Mouse (Mus musculus): ENCODE measurements around the gene Aak1.

DNA sequence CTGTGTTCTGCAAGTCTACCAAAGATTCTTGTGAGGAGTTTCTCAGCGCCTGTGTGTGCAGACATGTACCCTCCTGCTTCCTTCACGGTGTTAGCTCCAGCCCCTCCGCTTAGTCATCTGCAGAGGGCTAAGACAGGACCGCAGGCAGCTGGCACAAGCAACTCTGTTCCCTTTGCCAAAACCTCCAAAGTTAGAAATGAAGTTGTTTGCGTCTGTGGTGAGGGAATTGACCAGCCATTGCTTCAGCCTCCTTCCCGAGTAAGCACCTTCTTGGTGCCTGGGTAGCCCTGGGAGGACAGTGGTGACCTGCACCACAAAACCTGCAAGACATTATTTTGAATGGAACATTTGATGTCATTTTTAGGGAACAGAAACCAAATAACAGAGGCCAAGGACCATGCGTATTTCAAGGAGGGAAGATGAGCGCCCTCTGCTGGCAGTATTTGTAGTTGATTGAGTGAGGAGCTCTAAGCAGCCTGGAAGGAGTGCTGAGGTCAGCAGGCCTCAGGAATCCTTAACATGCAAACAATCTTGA lies 153.3 kb downstream of the Aak1 start:
- peak; percentile 87 for TF ChIP-seq CTCF (IDR thresholded peaks at IDR 0.05; ENCODE audit: low read depth)
- TF ChIP-seq EP300 (IDR thresholded peaks at IDR 0.05; ENCODE audit: low read depth), result no peak
